Mouse (Mus musculus) hindbrain, postnatal 0 days (tissue): ENCODE results near the gene Sel1l3. TPM values are rescaled to one million over a fixed set of nuclear protein-coding genes. Genes with fewer than 3 reads are reported as not detected.

Experiments
- ATAC-seq: fragments of 200-750 bp; cut with Nextera tagmentation; 2 replicates; pipeline ENCODE4 v1.8.0; 2017; ENCODE audit warnings: mild to moderate bottlenecking, moderate TSS enrichment, moderate library complexity
- DNase-seq: peaks from one replicate; pipeline ENCODE4 v3.0.0-alpha.2; 2015; ENCODE audit warnings: low spot score
- H3K27ac ChIP-seq: fragments of 300-500 bp; sonication (generic); 2 replicates; pipeline ENCODE4 v1.5.1; 2014; ENCODE audit warnings: mild to moderate bottlenecking
- H3K27me3 ChIP-seq: fragments of 300-500 bp; sonication (generic); 2 replicates; pipeline ENCODE4 v1.6.1; 2014; ENCODE audit warnings: low read length, mixed read lengths; ENCODE audit not compliant: insufficient read depth
- H3K36me3 ChIP-seq: fragments of 300-500 bp; sonication (generic); 2 replicates; pipeline ENCODE4 v1.6.1; 2014; ENCODE audit warnings: low read length, mixed read lengths; ENCODE audit not compliant: insufficient read depth
- H3K4me1 ChIP-seq: fragments of 300-500 bp; sonication (generic); 2 replicates; pipeline ENCODE4 v1.6.1; 2014; ENCODE audit warnings: antibody characterized with exemption, low read length, mixed read lengths; ENCODE audit not compliant: insufficient read depth
- H3K4me2 ChIP-seq: fragments of 300-500 bp; sonication (generic); 2 replicates; pipeline ENCODE4 v1.6.1; 2014; ENCODE audit warnings: low read depth, mild to moderate bottlenecking, low read length, moderate library complexity, mixed read lengths
- H3K4me3 ChIP-seq: fragments of 300-500 bp; sonication (generic); 2 replicates; pipeline ENCODE4 v1.5.1; 2014; ENCODE audit warnings: low read length
- H3K9ac ChIP-seq: fragments of 300-500 bp; sonication (generic); replicated peaks from 2 replicates; pipeline ENCODE4 v1.6.1; 2014; ENCODE audit warnings: mild to moderate bottlenecking, low read length, moderate library complexity, mixed read lengths
- H3K9me3 ChIP-seq: fragments of 300-500 bp; sonication (generic); 2 replicates; pipeline ENCODE4 v1.6.1; 2016; ENCODE audit warnings: low read length, mixed read lengths
- CTCF ChIP-seq: IDR thresholded peaks from 2 replicates; pipeline ENCODE4 v1.5.1; 2016; ENCODE audit warnings: antibody characterized with exemption, control low read depth, low read depth
- WGBS: fragments of 180-500 bp; shearing (Covaris S2); extraction: QIAGEN DNeasy Blood & Tissue Kit; methylation state at CpG from one replicate; pipeline ENCODE4 v1.1.7; 2014; 5-methylcytosine and 5-hydroxymethylcytosine counted together
- polyA plus RNA-seq: library from polyadenylated mRNA; unstranded; fragments of >200 nt; fragmentation: Nextera tagmentation; extraction: Ambion mirVana; gene quantifications from 2 replicates; pipeline ENCODE4 v1.2.1, GENCODE M21; 2015
- total RNA-seq: library from RNA; depleted of rRNA; stranded (reverse); fragments of >200 nt; gene quantifications from 2 replicates; pipeline ENCODE4 v1.2.3, GENCODE M21; 2014

Sel1l3 gene
- total and polyA plus RNA-seq, 2 experiments from 2014 or later = 4.7 to 19.1 TPM

GRCm38 (mm10) chr5:53214801-53215200 lies 1.1 kb upstream of the Sel1l3 start:
- no peak overlapping the region for H3K4me3 ChIP-seq
- DNase-seq = no peak

DNA sequence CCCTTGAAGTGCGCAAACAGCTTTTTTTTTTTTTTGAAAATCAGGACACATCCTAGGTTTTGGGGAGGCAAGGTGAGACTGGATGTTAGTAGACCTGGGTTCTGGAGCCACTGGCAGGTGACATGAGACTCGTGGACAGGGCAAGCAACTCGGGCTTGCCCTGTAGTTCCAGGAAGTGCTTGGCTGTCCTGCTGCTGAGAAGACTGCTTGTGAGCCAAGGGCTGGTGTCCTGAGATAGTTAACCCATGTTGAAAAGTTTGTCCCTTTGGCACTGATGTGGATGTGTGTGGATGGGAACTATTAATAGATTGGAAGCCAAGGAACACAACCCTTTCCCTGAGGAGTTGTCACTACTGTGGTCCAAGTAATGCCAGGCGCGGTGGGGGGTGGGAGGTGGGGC lies 635 bp upstream of the Sel1l3 start:
- 0 out of 2 replicates have a peak, but pooled peaks cover 6% of the 10 kb centered on the region for H3K4me1 ChIP-seq
- H3K9me3 ChIP-seq = no peaks in the 10 kb centered on the region
- no peaks in the 10 kb centered on the region for H3K36me3 ChIP-seq
- H3K27ac ChIP-seq = no peak overlapping the region
- no peak for TF ChIP-seq CTCF
- H3K4me3 ChIP-seq = peak overlapping the region; percentile 73
- 10% methylated on average over 5 of the region's 5 CpGs for WGBS
- H3K27me3 ChIP-seq = no peaks in the 10 kb centered on the region
- ATAC-seq (0 out of 2 replicates have a peak, but pooled peaks have one; percentile 6), DNase-seq (no peak)
- H3K9ac ChIP-seq = peak overlapping the region; percentile 77
- peak overlapping the region; percentile 98 for H3K4me2 ChIP-seq

More at GRCm38 (mm10) chr5:53214801-53215200, 1.1 kb upstream of the Sel1l3 start:
- 0 out of 2 replicates have a peak, but pooled peaks have one; percentile 27 for ATAC-seq
- no peak for TF ChIP-seq CTCF
- Histone ChIP-seq H3K27me3 (no peaks in the 10 kb centered on the region), H3K9ac (no peak overlapping the region), H3K27ac (no peak overlapping the region), H3K4me1 (0 out of 2 replicates have a peak, but pooled peaks cover 6% of the 10 kb centered on the region), H3K9me3 (no peaks in the 10 kb centered on the region), H3K36me3 (no peaks in the 10 kb centered on the region), H3K4me2 (peak overlapping the region; percentile 98; the same call in 1 of the 2 replicates)
- 0% methylated on average over 1 of the region's 1 CpGs for WGBS

DNA sequence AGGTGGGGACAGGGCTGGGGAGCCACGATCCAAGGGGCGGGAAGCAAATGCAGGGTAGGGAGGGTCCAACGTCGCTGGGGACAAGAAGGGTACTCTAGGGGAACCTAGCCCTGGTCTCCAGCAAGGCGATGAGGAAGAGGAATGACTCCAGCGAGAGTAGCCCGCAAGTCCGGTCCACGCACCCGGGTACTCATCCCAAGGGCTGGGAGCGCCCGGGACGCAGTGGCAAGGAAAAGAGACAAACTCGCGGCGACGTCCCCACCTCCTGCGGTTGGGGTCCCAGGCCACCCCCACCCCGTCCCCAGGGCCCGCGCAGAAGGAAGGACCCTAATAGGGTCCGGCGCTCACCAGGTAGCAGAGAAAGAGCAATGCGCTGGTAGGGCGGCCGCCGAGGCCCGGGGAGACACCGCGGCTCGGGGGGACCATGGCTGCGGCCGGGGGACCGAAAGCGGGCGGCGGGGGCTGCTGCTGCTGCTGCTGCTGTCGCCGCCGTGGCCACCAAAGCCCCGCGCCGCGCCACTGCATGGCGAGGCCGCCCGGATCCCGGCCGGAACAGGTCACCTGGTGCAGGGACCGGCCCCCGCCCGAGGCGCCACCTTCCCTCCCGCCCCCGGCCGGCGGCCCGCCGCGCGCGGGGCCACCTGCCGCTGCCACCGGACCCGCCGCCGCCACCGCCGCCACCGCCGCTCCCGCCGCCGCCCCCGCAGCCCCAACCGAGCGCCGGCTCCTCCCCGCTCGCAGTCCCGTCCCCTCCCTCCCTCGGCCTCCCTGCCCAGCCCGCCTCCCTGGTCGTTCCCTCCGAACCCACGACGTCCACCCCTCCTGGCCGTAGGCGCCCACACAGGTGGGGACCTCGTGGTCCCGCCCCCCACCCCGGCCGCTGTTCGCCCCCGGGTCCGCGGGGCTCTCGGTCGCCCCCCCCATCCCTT lies 681 bp downstream of the Sel1l3 start:
- Histone ChIP-seq H3K4me3 (peak overlapping the region; percentile 73), H3K4me2 (peak overlapping the region; percentile 98), H3K27ac (peak overlapping the region; percentile 65), H3K9ac (peak overlapping the region; percentile 77), H3K36me3 (no peaks in the 10 kb centered on the region), H3K9me3 (no peaks in the 10 kb centered on the region), H3K4me1 (0 out of 2 replicates have a peak, but pooled peaks cover 6% of the 10 kb centered on the region), H3K27me3 (no peaks in the 10 kb centered on the region)
- ATAC-seq (peak; percentile 47), DNase-seq (peak; percentile 36)
- no peak for TF ChIP-seq CTCF
- WGBS = 3% methylated on average over 47 of the region's 99 CpGs

DNA sequence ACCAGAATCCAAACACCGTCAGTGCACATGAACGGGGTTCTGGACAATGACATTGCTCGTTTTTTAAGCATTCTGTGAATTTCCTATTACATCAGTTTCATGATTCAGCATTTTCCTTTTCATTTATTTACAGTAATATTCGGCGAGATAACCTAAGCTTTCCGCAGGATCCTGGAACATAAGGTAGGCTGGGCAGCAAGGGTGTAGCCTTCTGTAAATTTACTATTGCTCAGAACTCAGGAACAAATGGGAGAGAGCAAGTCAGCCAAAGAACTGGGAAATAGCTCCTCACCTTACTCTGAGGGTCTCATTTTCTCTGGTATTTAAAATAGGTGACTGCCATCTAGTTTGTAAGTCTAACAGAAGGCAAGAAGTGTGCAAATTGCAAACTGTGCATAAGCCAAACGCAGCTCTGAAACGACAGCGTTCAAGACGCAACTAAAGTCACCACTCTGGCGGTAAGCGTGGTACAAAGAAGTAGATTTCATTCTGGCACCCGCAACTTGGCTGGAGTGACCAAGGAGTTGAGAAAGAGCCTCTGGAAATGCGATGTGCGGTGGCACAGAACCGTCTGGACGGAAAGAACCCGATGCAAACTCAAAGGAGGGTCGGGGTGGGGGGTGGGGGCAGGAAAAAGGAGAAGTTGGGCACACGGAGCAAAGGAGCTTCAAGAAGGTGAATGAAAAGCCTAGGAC lies 1.5 kb downstream of the Sel1l3 start:
- H3K4me1 ChIP-seq = 0 out of 2 replicates have a peak, but pooled peaks cover 6% of the 10 kb centered on the region
- H3K36me3 ChIP-seq = no peaks in the 10 kb centered on the region
- H3K9ac ChIP-seq = peak overlapping the region; percentile 77
- peak overlapping the region; percentile 73 for H3K4me3 ChIP-seq
- WGBS = 19% methylated on average over 20 of the region's 20 CpGs
- no peak for TF ChIP-seq CTCF
- peak overlapping the region; percentile 98 for H3K4me2 ChIP-seq
- 0 out of 2 replicates have a peak overlapping the region, but pooled peaks have one; percentile 65 for H3K27ac ChIP-seq
- no peaks in the 10 kb centered on the region for H3K9me3 ChIP-seq
- ATAC-seq (no peak), DNase-seq (peak; percentile 25)
- no peaks in the 10 kb centered on the region for H3K27me3 ChIP-seq

DNA sequence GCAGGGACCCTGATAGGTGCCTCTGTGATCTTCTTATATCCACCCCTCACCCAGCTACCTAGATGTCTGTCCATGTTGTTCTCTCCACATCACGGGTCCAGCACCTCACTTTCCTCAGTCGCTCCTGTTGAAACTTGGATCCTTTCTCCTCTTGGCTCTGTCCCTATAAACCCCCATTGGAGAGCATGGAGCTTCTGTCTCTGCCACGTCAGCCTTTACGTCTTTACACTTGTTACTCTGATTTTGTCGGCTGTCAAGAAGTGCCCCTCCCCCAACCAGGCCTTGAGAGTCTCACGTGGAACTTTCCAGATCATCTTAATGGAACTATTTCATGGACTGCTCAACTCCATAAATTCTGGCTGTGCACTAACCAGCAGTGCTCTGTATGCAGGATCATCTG lies 2.5 kb downstream of the Sel1l3 start:
- Histone ChIP-seq H3K9me3 (no peaks in the 10 kb centered on the region), H3K27ac (no peak overlapping the region), H3K4me1 (0 out of 2 replicates have a peak, but pooled peaks cover 6% of the 10 kb centered on the region), H3K27me3 (no peaks in the 10 kb centered on the region), H3K9ac (no peak overlapping the region), H3K4me3 (no peak overlapping the region), H3K36me3 (no peaks in the 10 kb centered on the region), H3K4me2 (peak overlapping the region; percentile 98)
- peak; percentile 36 for DNase-seq
- no peak for ATAC-seq
- WGBS = 44% methylated on average over 6 of the region's 6 CpGs
- no peak for TF ChIP-seq CTCF

DNA sequence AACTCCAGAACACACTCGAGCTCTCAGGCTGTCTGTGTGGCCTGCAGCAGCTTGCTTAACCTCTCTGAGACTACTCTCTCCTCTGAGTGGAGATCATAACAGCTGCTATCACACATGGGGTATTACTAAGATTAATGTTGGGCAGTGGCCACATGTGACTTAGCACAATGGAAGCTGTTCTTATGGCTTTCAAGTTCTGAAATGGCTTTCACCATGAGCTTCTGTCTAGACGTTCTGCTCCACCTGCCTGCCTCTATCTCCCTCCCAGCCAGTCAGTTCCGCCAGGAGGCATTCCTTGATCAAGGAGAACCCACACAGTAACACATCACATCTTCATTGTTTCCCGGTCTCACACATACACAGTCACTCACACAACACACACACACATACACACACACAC lies 3.2 kb downstream of the Sel1l3 start:
- 64% methylated on average over 4 of the region's 4 CpGs for WGBS
- no peaks in the 10 kb centered on the region for H3K27me3 ChIP-seq
- DNase-seq = no peak
- no peak overlapping the region for H3K27ac ChIP-seq
- no peak overlapping the region for H3K4me3 ChIP-seq
- ATAC-seq = no peak
- 0 out of 2 replicates have a peak, but pooled peaks cover 6% of the 10 kb centered on the region for H3K4me1 ChIP-seq
- H3K4me2 ChIP-seq = peak overlapping the region; percentile 98; the same call in 1 of the 2 replicates
- no peaks in the 10 kb centered on the region for H3K36me3 ChIP-seq
- TF ChIP-seq CTCF = no peak
- no peak overlapping the region for H3K9ac ChIP-seq
- no peaks in the 10 kb centered on the region for H3K9me3 ChIP-seq
